In genomic region chr6:146887958-146888659, GRCm38 (mm10) we compare ENCODE assay signal across 8 mouse cellular contexts. TPM values are rescaled to one million over a fixed set of nuclear protein-coding genes. Genes with fewer than 3 reads are reported as not detected.
A peak's percentile ranks its signal among the peaks of the same experiment; 100 is the strongest.
DNase-seq lines count a peak whose midpoint lies in the region; ATAC-seq and TF ChIP-seq lines count a peak whose summit lies in the region.

Gene Ppfibp1 (plus strand): TSS chr6:146888487.

- H3K36me3 ChIP-seq in embryonic facial prominence, embryonic 15.5 days: no peaks in the 10 kb centered on the region
- H3K36me3 ChIP-seq in limb, embryonic 13.5 days: no peaks in the 10 kb centered on the region; the same call in 1 of the 2 replicates
- no peaks in the 10 kb centered on the region for H3K36me3 ChIP-seq in midbrain, embryonic 15.5 days (replicated peaks)

- no peak for TF ChIP-seq CTCF in bone marrow macrophage, adult 2 months (IDR thresholded peaks at IDR 0.05; ENCODE audit: low read depth, low read length)

- no peaks in the 10 kb centered on the region for H3K9me3 ChIP-seq in embryonic facial prominence, embryonic 15.5 days (replicated peaks)
- H3K9me3 ChIP-seq in limb, embryonic 13.5 days: no peaks in the 10 kb centered on the region
- H3K9me3 ChIP-seq in midbrain, embryonic 15.5 days: no peaks in the 10 kb centered on the region

- peak within 1 kb of the TSS; percentile 73 for H3K4me3 ChIP-seq in bone marrow macrophage, adult 2 months (ENCODE audit: insufficient read depth, low read length)
- H3K4me3 ChIP-seq in embryonic facial prominence, embryonic 15.5 days (replicated peaks): peak within 1 kb of the TSS; percentile 93
- H3K4me3 ChIP-seq in limb, embryonic 13.5 days: peak within 1 kb of the TSS; percentile 81
- peak within 1 kb of the TSS; percentile 64 for H3K4me3 ChIP-seq in midbrain, embryonic 15.5 days

- H3K4me1 ChIP-seq in bone marrow macrophage, adult 2 months (ENCODE audit: control insufficient read depth, insufficient read depth, low read length): peaks cover 29% of the 10 kb centered on the region
- H3K4me1 ChIP-seq in embryonic facial prominence, embryonic 15.5 days: peaks cover 42% of the 10 kb centered on the region
- peaks cover 47% of the 10 kb centered on the region for H3K4me1 ChIP-seq in limb, embryonic 13.5 days
- H3K4me1 ChIP-seq in midbrain, embryonic 15.5 days: peaks cover 14% of the 10 kb centered on the region; the same call in 1 of the 2 replicates

- H3K9ac ChIP-seq in embryonic facial prominence, embryonic 15.5 days: peak within 1 kb of the TSS; percentile 86
- H3K9ac ChIP-seq in limb, embryonic 13.5 days: peak within 1 kb of the TSS; percentile 86
- peak within 1 kb of the TSS; percentile 86 for H3K9ac ChIP-seq in midbrain, embryonic 15.5 days

- no peaks in the 10 kb centered on the region for H3K27me3 ChIP-seq in embryonic facial prominence, embryonic 15.5 days
- H3K27me3 ChIP-seq in limb, embryonic 13.5 days: no peaks in the 10 kb centered on the region
- H3K27me3 ChIP-seq in midbrain, embryonic 15.5 days (replicated peaks): no peaks in the 10 kb centered on the region

- TF ChIP-seq POLR2A in bone marrow macrophage, adult 2 months (IDR thresholded peaks at IDR 0.05; ENCODE audit: borderline replicate concordance, low read depth, low read length): no peak; the same call in 1 of the 2 replicates

- ATAC-seq in embryonic facial prominence, embryonic 15.5 days (ENCODE audit: insufficient number of reproducible peaks, low FRiP score, low TSS enrichment, low read depth): peak; percentile 92
- ATAC-seq in limb, embryonic 13.5 days (ENCODE audit: low FRiP score, low read depth): peak; percentile 95
- peak; percentile 96 for ATAC-seq in midbrain, embryonic 15.5 days (replicated peaks)

- peak; percentile 87 to 89 for DNase-seq in B cell, adult 2 months
- peak; percentile 91 for DNase-seq in heart, adult 8-10 months (ENCODE audit: low spot score)
- peak; percentile 96 for DNase-seq in kidney, adult 9 months
- peak; percentile 88 to 96 for DNase-seq in spleen, adult 18-20 months

- WGBS in embryonic facial prominence, embryonic 15.5 days: under 1% methylated on average over 79 of the region's 80 CpGs
- under 1% methylated on average over 76 of the region's 80 CpGs for WGBS in limb, embryonic 13.5 days
- WGBS in midbrain, embryonic 15.5 days: under 1% methylated on average over 70 of the region's 80 CpGs

- H3K4me2 ChIP-seq in embryonic facial prominence, embryonic 15.5 days (replicated peaks): peak within 1 kb of the TSS; percentile 84
- peak within 1 kb of the TSS; percentile 78 for H3K4me2 ChIP-seq in limb, embryonic 13.5 days (replicated peaks)
- peak within 1 kb of the TSS; percentile 94 for H3K4me2 ChIP-seq in midbrain, embryonic 15.5 days

- H3K27ac ChIP-seq in bone marrow macrophage, adult 2 months (ENCODE audit: insufficient read depth, low read depth, low read length): peak within 1 kb of the TSS; percentile 21
- peak within 1 kb of the TSS; percentile 80 for H3K27ac ChIP-seq in embryonic facial prominence, embryonic 15.5 days (replicated peaks)
- peak within 1 kb of the TSS; percentile 77 for H3K27ac ChIP-seq in limb, embryonic 13.5 days
- no peak within 1 kb of the TSS for H3K27ac ChIP-seq in midbrain, embryonic 15.5 days

RNA-seq across cellular contexts. Expression of gene Ppfibp1, which starts in this region (rescaled TPM):
- polyA plus RNA-seq in bone marrow macrophage, adult 2 months (2012; ENCODE audit: insufficient read depth, insufficient read length, missing spikeins): 30.9 and 31.2 TPM in 2 replicates
- 54.2 and 54.6 TPM in 2 replicates for polyA plus RNA-seq in embryonic facial prominence, embryonic 15.5 days (2015; fragmentation: Nextera tagmentation; extraction: Ambion mirVana)
- total RNA-seq in heart, adult 8-10 months (2022): 100 to 1,000 TPM; 101 to 127 (median 122) TPM
- polyA plus RNA-seq in limb, embryonic 13.5 days (2015; fragmentation: Nextera tagmentation; extraction: Ambion mirVana): 61.1 and 68.5 TPM in 2 replicates
- polyA plus RNA-seq in midbrain, embryonic 15.5 days (2015; fragmentation: Nextera tagmentation; extraction: Ambion mirVana): 16.1 and 17.8 TPM in 2 replicates
